Comparison of ENCODE assay signal across 8 mouse cellular contexts in the genomic region with DNA sequence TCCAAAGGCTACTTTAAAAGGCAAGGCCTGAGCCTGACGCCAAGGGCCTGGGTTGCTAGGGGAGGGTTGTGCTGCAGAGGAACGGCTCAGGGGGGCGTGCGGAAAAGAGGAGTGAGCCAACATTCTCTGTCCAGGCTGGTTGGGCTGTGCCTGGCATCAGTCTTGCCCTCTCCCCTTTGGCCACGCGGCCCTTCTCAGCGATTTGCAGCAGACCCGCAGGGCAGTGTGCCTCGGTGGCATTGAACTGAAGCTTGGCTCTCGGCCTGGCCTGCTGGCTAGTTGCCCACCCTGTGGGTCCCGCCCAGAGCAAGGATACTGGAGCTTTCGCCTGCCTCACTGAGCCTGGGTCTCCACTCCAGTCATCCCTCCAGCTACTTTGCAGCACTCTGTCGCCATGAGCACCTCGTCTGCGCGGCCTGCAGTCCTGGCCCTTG. TPM values are rescaled to one million over a fixed set of nuclear protein-coding genes. Genes with fewer than 3 reads are reported as not detected.
A peak's percentile ranks its signal among the peaks of the same experiment; 100 is the strongest.
DNase-seq lines count a peak whose midpoint lies in the region; ATAC-seq and TF ChIP-seq lines count a peak whose summit lies in the region.

A gene (plus strand): TSS at position 112 of the 434 bp plus-strand sequence.

- H3K4me1 ChIP-seq in kidney, embryonic 14.5 days (ENCODE audit: control insufficient read depth, insufficient read depth, low read length), result no peaks in the 10 kb centered on the region
- H3K4me1 ChIP-seq in heart, embryonic 14.5 days (ENCODE audit: control insufficient read depth in 2 of 2, insufficient read depth in 2 of 2, low read length in 2 of 2), result peaks cover 4 to 6% of the 10 kb centered on the region in 2 experiments; a peak in 3 of 4 replicates
- H3K4me1 ChIP-seq in lung, embryonic 16.5 days (replicated peaks; ENCODE audit: control insufficient read depth, insufficient read depth, low read length), result peaks cover 11% of the 10 kb centered on the region
- H3K4me1 ChIP-seq in stomach, postnatal 0 days (replicated peaks; ENCODE audit: control insufficient read depth, insufficient read depth), result no peaks in the 10 kb centered on the region

- no peak within 1 kb of the TSS for H3K4me3 ChIP-seq in kidney, embryonic 14.5 days (ENCODE audit: low read length)
- H3K4me3 ChIP-seq in heart, embryonic 14.5 days (ENCODE audit: control insufficient read depth in 1 of 2, insufficient read depth in 1 of 2, low read depth in 1 of 2, low read length in 2 of 2), result no peak within 1 kb of the TSS
- H3K4me3 ChIP-seq in lung, embryonic 16.5 days (ENCODE audit: low read length), result peak within 1 kb of the TSS; percentile 26
- H3K4me3 ChIP-seq in stomach, postnatal 0 days (ENCODE audit: low read depth, low read length), result no peak within 1 kb of the TSS

- WGBS in kidney, embryonic 14.5 days, result 70% methylated on average over 16 of the region's 16 CpGs
- 41% methylated on average over 16 of the region's 16 CpGs for WGBS in heart, embryonic 14.5 days
- 29% methylated on average over 16 of the region's 16 CpGs for WGBS in lung, embryonic 16.5 days
- WGBS in stomach, postnatal 0 days, result 42% methylated on average over 16 of the region's 16 CpGs

- ATAC-seq in kidney, embryonic 14.5 days (ENCODE audit: low FRiP score, low TSS enrichment), result no peak
- ATAC-seq in heart, embryonic 14.5 days (ENCODE audit: insufficient number of reproducible peaks, insufficient read depth, low FRiP score, low read depth), result peak; percentile 64
- peak; percentile 94 for ATAC-seq in lung, embryonic 16.5 days (ENCODE audit: low read depth)
- peak; percentile 69; the same call in 1 of the 2 replicates for ATAC-seq in stomach, postnatal 0 days (ENCODE audit: low FRiP score, low TSS enrichment)

- no peak within 1 kb of the TSS for H3K9ac ChIP-seq in kidney, embryonic 14.5 days (ENCODE audit: low read depth, low read length)
- peak within 1 kb of the TSS; percentile 1; the same call in 1 of the 2 replicates for H3K9ac ChIP-seq in heart, embryonic 14.5 days (ENCODE audit: low read length)
- peak within 1 kb of the TSS; percentile 39 for H3K9ac ChIP-seq in lung, embryonic 16.5 days (ENCODE audit: low read length)
- H3K9ac ChIP-seq in stomach, postnatal 0 days (ENCODE audit: low read length), result no peak within 1 kb of the TSS

- TF ChIP-seq CTCF in stomach, postnatal 0 days (IDR thresholded peaks at IDR 0.05; ENCODE audit: low read depth), result no peak

- DNase-seq in kidney, adult 11 months, result peak; percentile 22
- DNase-seq in cerebellum, postnatal 36 days, result peak; percentile 39 to 58
- DNase-seq in kidney, postnatal 36 days, result peak; percentile 38 to 74
- DNase-seq in stomach, postnatal 0 days (ENCODE audit: low spot score), result peak; percentile 46
- no peak for DNase-seq in spleen, adult 12 weeks (ENCODE audit: low spot score)

- no peaks in the 10 kb centered on the region for H3K27me3 ChIP-seq in kidney, embryonic 14.5 days (ENCODE audit: control insufficient read depth, insufficient read depth, low read length)
- no peaks in the 10 kb centered on the region for H3K27me3 ChIP-seq in heart, embryonic 14.5 days (ENCODE audit: control insufficient read depth, insufficient read depth, low read length)
- no peaks in the 10 kb centered on the region for H3K27me3 ChIP-seq in lung, embryonic 16.5 days (ENCODE audit: control insufficient read depth, insufficient read depth, low read depth, low read length)
- no peaks in the 10 kb centered on the region for H3K27me3 ChIP-seq in stomach, postnatal 0 days (ENCODE audit: control insufficient read depth, insufficient read depth, low read length)

- no peaks in the 10 kb centered on the region for H3K9me3 ChIP-seq in kidney, embryonic 14.5 days (ENCODE audit: control insufficient read depth, low read length)
- peaks cover 3% of the 10 kb centered on the region; the same call in 1 of the 2 replicates for H3K9me3 ChIP-seq in heart, embryonic 14.5 days (ENCODE audit: control insufficient read depth, low read length)
- 0 out of 2 replicates have a peak, but pooled peaks cover 2% of the 10 kb centered on the region for H3K9me3 ChIP-seq in lung, embryonic 16.5 days (ENCODE audit: control insufficient read depth, low read length)
- H3K9me3 ChIP-seq in stomach, postnatal 0 days (ENCODE audit: control insufficient read depth, low read length), result no peaks in the 10 kb centered on the region

- TF ChIP-seq EP300 in stomach, postnatal 0 days (optimal IDR thresholded peaks at IDR 0.05), result no peak

- H3K36me3 ChIP-seq in kidney, embryonic 14.5 days (ENCODE audit: control insufficient read depth, insufficient read depth, low read length), result no peaks in the 10 kb centered on the region
- no peaks in the 10 kb centered on the region for H3K36me3 ChIP-seq in heart, embryonic 14.5 days (ENCODE audit: control insufficient read depth, insufficient read depth, low read length)
- no peaks in the 10 kb centered on the region for H3K36me3 ChIP-seq in lung, embryonic 16.5 days (ENCODE audit: control insufficient read depth, insufficient read depth, low read length)
- no peaks in the 10 kb centered on the region for H3K36me3 ChIP-seq in stomach, postnatal 0 days (ENCODE audit: control insufficient read depth, insufficient read depth, low read length)

- H3K4me2 ChIP-seq in kidney, embryonic 14.5 days (replicated peaks; ENCODE audit: low read depth, low read length), result no peak within 1 kb of the TSS
- H3K4me2 ChIP-seq in heart, embryonic 14.5 days (ENCODE audit: low read length), result peak within 1 kb of the TSS; percentile 42
- H3K4me2 ChIP-seq in lung, embryonic 16.5 days (ENCODE audit: low read depth, low read length), result peak within 1 kb of the TSS; percentile 49
- H3K4me2 ChIP-seq in stomach, postnatal 0 days (replicated peaks; ENCODE audit: low read depth), result no peak within 1 kb of the TSS; the same call in 1 of the 2 replicates

- H3K27ac ChIP-seq in kidney, embryonic 14.5 days (ENCODE audit: low read depth, low read length), result no peak within 1 kb of the TSS; the same call in 1 of the 2 replicates
- H3K27ac ChIP-seq in heart, embryonic 14.5 days (replicated peaks in 1 of 2; ENCODE audit: control insufficient read depth in 1 of 2, insufficient read depth in 1 of 2, low read depth in 2 of 2, low read length in 2 of 2), result peak within 1 kb of the TSS in 1 of 2 experiments; percentile 8; a peak in 2 of 4 replicates
- H3K27ac ChIP-seq in lung, embryonic 16.5 days (ENCODE audit: low read length), result peak within 1 kb of the TSS; percentile 63
- H3K27ac ChIP-seq in stomach, postnatal 0 days (replicated peaks), result peak within 1 kb of the TSS; percentile 40; the same call in 1 of the 2 replicates

RNA-seq across cellular contexts. Expression of the gene that starts here (rescaled TPM):
- polyA plus RNA-seq in kidney, embryonic 14.5 days (2014; fragmentation: Nextera tagmentation; extraction: Ambion mirVana), result 2.4 and 3.1 TPM in 2 replicates
- 12.7 and 19.0 TPM in 2 replicates for polyA plus RNA-seq in heart, embryonic 14.5 days (2014; fragmentation: Nextera tagmentation; extraction: Ambion mirVana)
- 26.5 and 26.6 TPM in 2 replicates for polyA plus RNA-seq in lung, embryonic 16.5 days (2015; fragmentation: Nextera tagmentation; extraction: Ambion mirVana)
- polyA plus RNA-seq in stomach, postnatal 0 days (2015; fragmentation: Nextera tagmentation; extraction: Ambion mirVana), result 15.5 and 16.6 TPM in 2 replicates

Comparison
In these comparisons a context has a peak if more than half of its experiments do, and no peak if none do; other contexts are left out.
1. H3K4me2 ChIP-seq: peak in heart, embryonic 14.5 days (single experiment) and lung, embryonic 16.5 days (single experiment); none in kidney, embryonic 14.5 days (single experiment) and stomach, postnatal 0 days (single experiment).
2. H3K9ac ChIP-seq: peak in heart, embryonic 14.5 days (single experiment) and lung, embryonic 16.5 days (single experiment); none in kidney, embryonic 14.5 days (single experiment) and stomach, postnatal 0 days (single experiment).